Mouse (Mus musculus) ES-Bruce4 (cell line): ENCODE measurements around the gene Dgkb. TPM values are rescaled to one million over a fixed set of nuclear protein-coding genes. Genes with fewer than 3 reads are reported as not detected.

ENCODE experiments used
- H3K27ac ChIP-seq: 2 replicates; pipeline ENCODE4 v1.5.1; 2012; ENCODE audit warnings: low read length, inconsistent platforms; ENCODE audit not compliant: insufficient read depth
- H3K27me3 ChIP-seq: 2 replicates; pipeline ENCODE4 v1.6.1; 2012; ENCODE audit warnings: mild to moderate bottlenecking, low read length, inconsistent platforms; ENCODE audit not compliant: control insufficient read depth, poor library complexity, insufficient read depth, severe bottlenecking
- H3K36me3 ChIP-seq: 2 replicates; pipeline ENCODE4 v1.6.1; 2012; ENCODE audit warnings: inconsistent platforms, mild to moderate bottlenecking, low read length, moderate library complexity; ENCODE audit not compliant: control insufficient read depth, poor library complexity, insufficient read depth, severe bottlenecking
- H3K4me1 ChIP-seq: one replicate; pipeline ENCODE4 v1.8.1; 2011; ENCODE audit warnings: low read length; ENCODE audit not compliant: control insufficient read depth, insufficient read depth
- H3K4me3 ChIP-seq: 2 replicates; pipeline ENCODE4 v1.5.1; 2011; ENCODE audit warnings: low read depth, mild to moderate bottlenecking, low read length
- H3K9ac ChIP-seq: 2 replicates; pipeline ENCODE4 v1.6.1; 2012; ENCODE audit warnings: low read depth, mild to moderate bottlenecking, inconsistent platforms; ENCODE audit not compliant: poor library complexity, severe bottlenecking
- H3K9me3 ChIP-seq: replicated peaks from 2 replicates; pipeline ENCODE4 v1.6.1; 2012; ENCODE audit warnings: mild to moderate bottlenecking, low read length, inconsistent platforms; ENCODE audit not compliant: control insufficient read depth, poor library complexity, insufficient read depth, severe bottlenecking
- CTCF ChIP-seq: IDR thresholded peaks from one replicate; pipeline ENCODE4 v1.8.1; 2011; ENCODE audit warnings: low read depth, low read length
- EP300 ChIP-seq: IDR thresholded peaks from 2 replicates; pipeline ENCODE4 v1.6.1; 2011; ENCODE audit warnings: low read depth, low read length; ENCODE audit not compliant: insufficient read depth
- POLR2A ChIP-seq: IDR thresholded peaks from one replicate; pipeline ENCODE4 v1.8.1; 2011; ENCODE audit warnings: low read length; ENCODE audit not compliant: insufficient read depth
- polyA plus RNA-seq: library from polyadenylated mRNA; stranded (reverse); fragments of >200 nt; gene quantifications from 2 replicates; pipeline ENCODE4 v1.2.4, GENCODE M21; 2011; ENCODE audit warnings: low read depth; ENCODE audit not compliant: missing spikeins, insufficient read depth, insufficient read length

Dgkb gene
- polyA plus RNA-seq, 1 experiment, result not detected

DNA sequence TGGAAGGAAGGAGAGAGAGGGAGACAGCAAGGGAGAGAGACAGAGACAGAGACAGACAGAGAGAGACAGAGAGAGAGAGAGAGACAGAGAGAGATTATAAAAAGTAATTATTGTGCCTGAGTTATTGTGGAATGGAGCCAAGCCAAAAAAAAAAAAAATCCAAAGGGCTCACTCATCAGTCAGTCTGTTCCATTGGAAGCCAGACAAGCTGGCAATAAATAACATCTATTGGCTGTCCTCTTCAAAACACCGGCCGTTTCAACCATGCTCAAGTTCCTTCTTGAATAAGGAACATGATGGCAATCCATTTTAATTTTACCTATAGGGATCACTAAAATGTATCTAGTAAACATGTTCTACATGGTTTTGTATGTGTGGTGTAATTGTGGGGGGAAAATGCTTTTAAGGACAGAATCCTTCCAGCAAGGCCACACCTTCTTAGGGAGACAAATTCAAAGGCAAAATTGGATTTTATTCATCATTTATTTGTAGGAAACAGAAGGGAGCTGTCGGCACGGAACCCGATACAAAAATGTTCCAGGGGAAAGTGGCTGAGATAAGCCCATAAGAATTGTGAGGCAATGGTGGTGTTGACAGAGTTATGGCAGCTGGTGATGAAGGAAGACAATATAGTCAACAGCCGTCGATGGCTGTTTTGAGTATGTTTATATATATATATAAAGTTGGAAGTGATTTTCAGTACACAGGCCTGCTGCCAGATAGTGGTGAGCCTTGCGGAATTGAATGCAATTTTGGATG, 3.7 kb downstream of the Dgkb start:
- TF ChIP-seq POLR2A, result no peak
- Histone ChIP-seq H3K27ac (no peak overlapping the region), H3K4me3 (no peak overlapping the region), H3K27me3 (no peaks in the 10 kb centered on the region), H3K36me3 (no peaks in the 10 kb centered on the region), H3K4me1 (no peaks in the 10 kb centered on the region), H3K9me3 (no peaks in the 10 kb centered on the region), H3K9ac (no peak overlapping the region)

DNA sequence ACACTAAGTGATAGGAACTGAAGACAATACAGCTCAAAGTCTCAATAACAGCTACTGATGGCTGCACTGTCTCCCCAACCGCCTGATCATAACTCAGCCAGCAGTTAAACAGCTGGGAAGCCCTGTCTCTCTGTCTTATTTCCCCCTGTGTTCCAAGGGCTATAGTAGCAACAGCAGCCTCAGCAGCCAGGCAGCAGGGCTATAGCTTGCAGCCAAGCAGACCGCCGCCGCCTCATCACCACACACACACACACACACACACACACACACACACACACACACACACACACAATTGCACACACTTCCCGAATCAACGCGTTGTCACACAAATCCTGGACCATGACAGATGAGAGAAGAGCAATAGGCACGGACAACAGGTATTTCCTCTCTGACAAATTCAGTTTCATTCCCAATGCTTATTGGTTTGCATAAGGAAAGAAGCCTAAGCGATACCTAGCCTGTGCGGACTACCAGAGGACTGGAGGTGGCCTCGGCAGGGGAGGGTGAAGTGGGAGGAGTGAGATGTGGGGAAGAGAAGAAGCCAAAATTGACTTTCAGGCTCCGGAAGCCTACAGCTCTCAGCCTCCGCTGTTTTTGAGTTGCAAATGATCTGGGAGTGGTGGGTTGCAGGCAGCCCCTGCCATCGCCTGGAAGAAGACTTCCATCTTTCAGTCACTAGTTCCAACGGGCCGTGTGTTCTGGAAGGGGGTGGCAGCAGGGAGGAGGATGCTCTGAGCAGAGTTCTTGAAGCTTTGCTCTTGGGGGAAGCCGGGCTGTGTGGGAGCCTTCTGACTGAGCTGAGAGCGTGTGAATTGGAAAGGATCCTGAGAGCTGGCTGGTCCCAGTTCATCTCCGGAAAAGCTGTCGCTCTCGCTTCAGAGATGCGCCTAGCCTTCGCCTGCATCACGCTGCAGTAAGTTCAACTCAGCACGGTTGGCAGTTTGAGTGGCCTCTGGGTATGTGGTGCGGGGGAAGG, 62.8 kb downstream of the Dgkb start:
- H3K9ac ChIP-seq, result no peak overlapping the region
- H3K27ac ChIP-seq, result no peak overlapping the region
- no peaks in the 10 kb centered on the region for H3K27me3 ChIP-seq
- TF ChIP-seq CTCF (no peak), EP300 (0 out of 2 replicates have a peak, but pooled peaks have one; percentile 36)
- H3K4me3 ChIP-seq, result peak overlapping the region; percentile 47
- H3K9me3 ChIP-seq, result no peaks in the 10 kb centered on the region
- no peaks in the 10 kb centered on the region for H3K4me1 ChIP-seq
- no peaks in the 10 kb centered on the region for H3K36me3 ChIP-seq

- Histone ChIP-seq H3K9me3 (no peaks in the 10 kb centered on the region), H3K4me3 (no peak overlapping the region), H3K9ac (no peak overlapping the region), H3K27ac (no peak overlapping the region), H3K27me3 (no peaks in the 10 kb centered on the region), H3K4me1 (no peaks in the 10 kb centered on the region), H3K36me3 (no peaks in the 10 kb centered on the region)
- TF ChIP-seq CTCF (no peak), POLR2A (no peak), EP300 (no peak)
These were observed 63.9 kb downstream of the Dgkb start for GRCm38 (mm10) chr12:37881376-37881775.

DNA sequence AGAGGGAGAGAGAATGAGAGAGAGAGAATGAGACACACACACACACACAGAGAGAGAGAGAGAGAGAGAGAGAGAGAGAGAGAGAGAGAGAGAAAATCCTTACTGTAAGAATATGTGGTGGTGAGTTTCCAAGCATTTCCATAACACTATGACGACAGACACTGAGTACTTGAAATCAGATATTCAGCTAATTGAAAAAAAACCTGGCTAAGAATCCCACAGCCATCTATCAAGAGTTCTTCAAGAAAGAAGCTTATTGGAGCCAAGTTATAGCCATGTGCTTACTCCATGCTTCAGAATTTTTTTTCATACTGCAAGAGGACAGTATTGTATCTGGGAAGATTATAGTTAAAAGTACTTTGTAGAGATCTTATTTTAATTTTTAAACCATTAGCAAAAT, 65.3 kb downstream of the Dgkb start:
- Histone ChIP-seq H3K4me1 (no peaks in the 10 kb centered on the region), H3K4me3 (no peak overlapping the region), H3K9ac (no peak overlapping the region), H3K36me3 (no peaks in the 10 kb centered on the region), H3K27me3 (no peaks in the 10 kb centered on the region), H3K9me3 (no peaks in the 10 kb centered on the region), H3K27ac (no peak overlapping the region)
- no peak for TF ChIP-seq POLR2A
- no peak for TF ChIP-seq EP300
- TF ChIP-seq CTCF, result no peak

GRCm38 (mm10) chr12:37883781-37884180, 66.3 kb downstream of the Dgkb start:
- Histone ChIP-seq H3K27ac (no peak overlapping the region), H3K4me1 (no peaks in the 10 kb centered on the region), H3K9ac (no peak overlapping the region), H3K36me3 (no peaks in the 10 kb centered on the region), H3K9me3 (no peaks in the 10 kb centered on the region), H3K27me3 (no peaks in the 10 kb centered on the region), H3K4me3 (no peak overlapping the region)
- no peak for TF ChIP-seq CTCF
- TF ChIP-seq POLR2A, result no peak
- no peak for TF ChIP-seq EP300

GRCm38 (mm10) chr12:37888591-37888990, 71.1 kb downstream of the Dgkb start:
- Histone ChIP-seq H3K9me3 (no peaks in the 10 kb centered on the region), H3K36me3 (no peaks in the 10 kb centered on the region), H3K27me3 (no peaks in the 10 kb centered on the region), H3K9ac (no peak overlapping the region), H3K27ac (no peak overlapping the region), H3K4me3 (no peak overlapping the region), H3K4me1 (no peaks in the 10 kb centered on the region)
- TF ChIP-seq POLR2A (no peak), EP300 (no peak), CTCF (no peak)
